Mouse (Mus musculus): Measurements from ENCODE around the gene Trip6. TPM values are rescaled to one million over a fixed set of nuclear protein-coding genes. Genes with fewer than 3 reads are reported as not detected.
A peak's percentile ranks its signal among the peaks of the same experiment; 100 is the strongest.

The Trip6 gene
- total and polyA plus RNA-seq, 3 experiments = 0.58 to 2.1 TPM; not detected in 1

GRCm38 (mm10) chr5:137332857-137333511 lies 18.8 kb upstream of the Trip6 start:
- peaks cover 0 to 9% of the 10 kb centered on the region in 2 experiments; a peak in 2 of 4 replicates for H3K36me3 ChIP-seq (ENCODE audit: control insufficient read depth in 1 of 2, insufficient read depth in 2 of 2, low read length in 2 of 2)
- peak; percentile 46 for DNase-seq (ENCODE audit: low read depth, low spot score)
- peaks cover 2 to 13% of the 10 kb centered on the region in 2 experiments; a peak in 3 of 4 replicates for H3K4me1 ChIP-seq (ENCODE audit: control insufficient read depth in 1 of 2, insufficient read depth in 2 of 2, low read length in 2 of 2)
- peak overlapping the region; percentile 66 for H3K9ac ChIP-seq (ENCODE audit: control insufficient read depth, low read depth, low read length, poor library complexity, severe bottlenecking)
- H3K79me2 ChIP-seq (ENCODE audit: control insufficient read depth, insufficient read depth, low read length, poor library complexity) = no peaks in the 10 kb centered on the region
- no peak for TF ChIP-seq ZMIZ1 (IDR thresholded peaks at IDR 0.05; ENCODE audit: low read depth, low read length)
- 0 out of 4 replicates have a peak, but pooled peaks of 1 of the 2 experiments have one; percentile 14 for TF ChIP-seq POLR2A (IDR thresholded peaks at IDR 0.05; ENCODE audit: control insufficient read depth in 1 of 2, insufficient read depth in 1 of 2, low read depth in 1 of 2, low read length in 2 of 2, poor library complexity in 1 of 2)
- H3K4me3 ChIP-seq (ENCODE audit: control insufficient read depth in 1 of 2, insufficient read depth in 1 of 2, low read depth in 2 of 2, low read length in 2 of 2) = peak overlapping the region; percentile 65 to 84
- H3K9me3 ChIP-seq (replicated peaks; ENCODE audit: insufficient read depth, low read length) = no peaks in the 10 kb centered on the region
- H3K27me3 ChIP-seq (ENCODE audit: control insufficient read depth in 1 of 2, insufficient read depth in 2 of 2, low read length in 2 of 2) = no peaks in the 10 kb centered on the region
- no peak overlapping the region for H3K27ac ChIP-seq (ENCODE audit: control insufficient read depth, low read depth, low read length)

GRCm38 (mm10) chr5:137330910-137331309 lies 16.7 kb upstream of the Trip6 start:
- Histone ChIP-seq H3K9me3 (replicated peaks; ENCODE audit: insufficient read depth, low read length) (no peaks in the 10 kb centered on the region), H3K36me3 (ENCODE audit: control insufficient read depth in 1 of 2, insufficient read depth in 2 of 2, low read length in 2 of 2) (peaks cover 0 to 9% of the 10 kb centered on the region in 2 experiments; a peak in 2 of 4 replicates), H3K4me1 (ENCODE audit: control insufficient read depth in 1 of 2, insufficient read depth in 2 of 2, low read length in 2 of 2) (peaks cover 2 to 8% of the 10 kb centered on the region in 2 experiments; a peak in 3 of 4 replicates), H3K4me3 (ENCODE audit: control insufficient read depth in 1 of 2, insufficient read depth in 1 of 2, low read depth in 2 of 2, low read length in 2 of 2) (no peak overlapping the region), H3K27me3 (ENCODE audit: control insufficient read depth in 1 of 2, insufficient read depth in 2 of 2, low read length in 2 of 2) (no peaks in the 10 kb centered on the region), H3K27ac (ENCODE audit: control insufficient read depth, low read depth, low read length) (no peak overlapping the region), H3K79me2 (ENCODE audit: control insufficient read depth, insufficient read depth, low read length, poor library complexity) (no peaks in the 10 kb centered on the region), H3K9ac (ENCODE audit: control insufficient read depth, low read depth, low read length, poor library complexity, severe bottlenecking) (no peak overlapping the region)
- TF ChIP-seq MAX (IDR thresholded peaks at IDR 0.05; ENCODE audit: low read length) (no peak), MAZ (IDR thresholded peaks at IDR 0.05; ENCODE audit: low read depth, low read length) (no peak), POLR2A (IDR thresholded peaks at IDR 0.05; ENCODE audit: control insufficient read depth in 1 of 2, insufficient read depth in 1 of 2, low read depth in 1 of 2, low read length in 2 of 2, poor library complexity in 1 of 2) (no peak), MYC (IDR thresholded peaks at IDR 0.05; ENCODE audit: low read depth, low read length) (no peak), EP300 (IDR thresholded peaks at IDR 0.05; ENCODE audit: low read depth in 1 of 2, low read length in 2 of 2) (no peak), NRF1 (IDR thresholded peaks at IDR 0.05; ENCODE audit: insufficient read depth, low read depth, low read length, poor library complexity, severe bottlenecking) (no peak), E2F4 (IDR thresholded peaks at IDR 0.05; ENCODE audit: borderline replicate concordance, low read depth, low read length) (no peak)
- no peak for DNase-seq (ENCODE audit: low read depth, low spot score)

GRCm38 (mm10) chr5:137320996-137321395 lies 6.8 kb upstream of the Trip6 start:
- H3K36me3 ChIP-seq (ENCODE audit: control insufficient read depth in 1 of 2, insufficient read depth in 2 of 2, low read length in 2 of 2) = peaks cover 0 to 13% of the 10 kb centered on the region in 2 experiments; a peak in 3 of 4 replicates
- H3K9me3 ChIP-seq (replicated peaks; ENCODE audit: insufficient read depth, low read length) = no peaks in the 10 kb centered on the region
- no peak overlapping the region for H3K9ac ChIP-seq (ENCODE audit: control insufficient read depth, low read depth, low read length, poor library complexity, severe bottlenecking)
- H3K27ac ChIP-seq (ENCODE audit: control insufficient read depth, low read depth, low read length) = no peak overlapping the region
- no peaks in the 10 kb centered on the region for H3K79me2 ChIP-seq (ENCODE audit: control insufficient read depth, insufficient read depth, low read length, poor library complexity)
- TF ChIP-seq SMC3 (IDR thresholded peaks at IDR 0.05; ENCODE audit: low read depth, low read length) = no peak
- TF ChIP-seq ETS1 (IDR thresholded peaks at IDR 0.05; ENCODE audit: low read depth, low read length) = 0 out of 2 replicates have a peak, but pooled peaks have one; percentile 26
- peak; percentile 16; the same call in 1 of the 2 replicates for TF ChIP-seq SIN3A (IDR thresholded peaks at IDR 0.05; ENCODE audit: low read length)
- peak; percentile 68; the same call in 1 of the 2 replicates for TF ChIP-seq TCF12 (IDR thresholded peaks at IDR 0.05; ENCODE audit: low read depth, low read length)
- TF ChIP-seq GATA1 (IDR thresholded peaks at IDR 0.05; ENCODE audit: low read depth, low read length) = peak; percentile 66
- no peak for TF ChIP-seq POLR2A (IDR thresholded peaks at IDR 0.05; ENCODE audit: control insufficient read depth in 1 of 2, insufficient read depth in 1 of 2, low read depth in 1 of 2, low read length in 2 of 2, poor library complexity in 1 of 2)
- no peak for TF ChIP-seq TBP (IDR thresholded peaks at IDR 0.05; ENCODE audit: low read depth, low read length)
- peak; percentile 80; the same call in 1 of the 2 replicates for TF ChIP-seq RCOR1 (IDR thresholded peaks at IDR 0.05; ENCODE audit: low read depth, low read length)
- TF ChIP-seq BHLHE40 (IDR thresholded peaks at IDR 0.05; ENCODE audit: borderline replicate concordance, low read depth, low read length) = peak; percentile 63
- TF ChIP-seq TAL1 (IDR thresholded peaks at IDR 0.05; ENCODE audit: low read length) = peak; percentile 52
- TF ChIP-seq EP300 (IDR thresholded peaks at IDR 0.05; ENCODE audit: low read depth in 1 of 2, low read length in 2 of 2) = peak; percentile 34 to 73; a peak in 3 of 4 replicates
- no peak for TF ChIP-seq CTCF (IDR thresholded peaks at IDR 0.05 in 2 of 3, conservative IDR thresholded peaks at IDR 0.05 in 1 of 3; ENCODE audit: control insufficient read depth in 1 of 3, insufficient read depth in 1 of 3, low read depth in 2 of 3, low read length in 3 of 3, poor library complexity in 1 of 3, severe bottlenecking in 1 of 3)
- H3K4me1 ChIP-seq (ENCODE audit: control insufficient read depth in 1 of 2, insufficient read depth in 2 of 2, low read length in 2 of 2) = peaks cover 14 to 16% of the 10 kb centered on the region in 2 experiments
- DNase-seq (ENCODE audit: low read depth, low spot score) = no peak
- no peak overlapping the region for H3K4me3 ChIP-seq (ENCODE audit: control insufficient read depth in 1 of 2, insufficient read depth in 1 of 2, low read depth in 2 of 2, low read length in 2 of 2)
- no peaks in the 10 kb centered on the region for H3K27me3 ChIP-seq (ENCODE audit: control insufficient read depth in 1 of 2, insufficient read depth in 2 of 2, low read length in 2 of 2)

All from MEL (cell line).